Mouse (Mus musculus): ENCODE results near the gene Ing4.

DNA sequence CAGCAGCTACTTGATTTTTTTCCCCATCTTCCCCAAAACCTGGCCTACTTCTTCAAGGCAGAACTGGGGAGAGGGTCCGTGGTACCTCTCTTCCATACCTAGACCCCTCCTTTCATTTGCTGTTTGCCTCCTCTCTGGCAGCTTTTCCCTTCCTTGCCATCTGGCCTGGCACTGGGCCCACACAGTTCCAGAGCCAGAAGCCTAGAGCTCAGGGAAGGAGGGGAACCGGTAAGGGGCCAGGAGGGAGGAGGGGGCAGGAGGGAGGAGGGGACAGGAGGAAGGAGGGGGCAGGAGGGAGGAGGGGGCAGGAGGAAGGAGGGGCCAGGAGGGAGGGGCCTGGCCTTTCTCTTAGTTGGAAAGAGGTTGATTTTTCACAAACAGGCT is 32.3 kb downstream of the Ing4 start:
- no peak for TF ChIP-seq CTCF (IDR thresholded peaks at IDR 0.05; ENCODE audit: low read depth, low read length)
- no peak for TF ChIP-seq TAL1 (conservative IDR thresholded peaks at IDR 0.05; ENCODE audit: low read depth, low read length)

Data from G1E (cell line).